Mouse (Mus musculus): ENCODE data around the gene Stat3. TPM values are rescaled to one million over a fixed set of nuclear protein-coding genes. Genes with fewer than 3 reads are reported as not detected.

The Stat3 gene
- total and polyA plus RNA-seq, 3 experiments, result 25.7 to 249 (median 64.7) TPM

- TF ChIP-seq RCOR1 (IDR thresholded peaks at IDR 0.05; ENCODE audit: low read depth, low read length), result peak; percentile 89
- TF ChIP-seq ZNF384 (IDR thresholded peaks at IDR 0.05; ENCODE audit: low read depth, low read length), result peak; percentile 88
- no peak for TF ChIP-seq ZC3H11A (IDR thresholded peaks at IDR 0.05; ENCODE audit: low read depth, low read length)
- no peak for TF ChIP-seq UBTF (IDR thresholded peaks at IDR 0.05; ENCODE audit: borderline replicate concordance, insufficient read depth, low read depth, low read length)
- TF ChIP-seq NELFE (IDR thresholded peaks at IDR 0.05; ENCODE audit: low read depth, low read length), result no peak
- no peak for TF ChIP-seq POLR2AphosphoS2 (IDR thresholded peaks at IDR 0.05; ENCODE audit: low read length)
- no peak for TF ChIP-seq MEF2A (IDR thresholded peaks at IDR 0.05; ENCODE audit: extremely low read depth, insufficient replicate concordance, low read depth, low read length, poor library complexity, severe bottlenecking)
- TF ChIP-seq MXI1 (IDR thresholded peaks at IDR 0.05; ENCODE audit: low read depth, low read length), result peak; percentile 67
- no peak; a peak in 1 of 4 replicates for TF ChIP-seq POLR2A (IDR thresholded peaks at IDR 0.05; ENCODE audit: control insufficient read depth in 1 of 2, insufficient read depth in 1 of 2, low read depth in 1 of 2, low read length in 2 of 2, poor library complexity in 1 of 2)
- TF ChIP-seq ELF1 (IDR thresholded peaks at IDR 0.05; ENCODE audit: low read depth, low read length), result no peak
- no peak for TF ChIP-seq MAFK (IDR thresholded peaks at IDR 0.05; ENCODE audit: borderline replicate concordance, low read depth, low read length)
- 0 out of 2 replicates have a peak, but pooled peaks have one; percentile 14 for TF ChIP-seq GABPA (IDR thresholded peaks at IDR 0.05; ENCODE audit: low read depth, low read length)
- TF ChIP-seq ETS1 (IDR thresholded peaks at IDR 0.05; ENCODE audit: low read depth, low read length), result peak; percentile 90
- peak; percentile 31; the same call in 1 of the 2 replicates for TF ChIP-seq MYC (IDR thresholded peaks at IDR 0.05; ENCODE audit: low read depth, low read length)
- no peak for TF ChIP-seq TAL1 (IDR thresholded peaks at IDR 0.05; ENCODE audit: low read length)
- TF ChIP-seq CHD1 (IDR thresholded peaks at IDR 0.05; ENCODE audit: low read depth, low read length), result 0 out of 2 replicates have a peak, but pooled peaks have one; percentile 36
- no peak for TF ChIP-seq MAZ (IDR thresholded peaks at IDR 0.05; ENCODE audit: low read depth, low read length)
- peak; percentile 47; the same call in 1 of the 2 replicates for TF ChIP-seq TCF12 (IDR thresholded peaks at IDR 0.05; ENCODE audit: low read depth, low read length)
- 0 out of 2 replicates have a peak, but pooled peaks have one; percentile 48 for TF ChIP-seq MAX (IDR thresholded peaks at IDR 0.05; ENCODE audit: low read length)
- TF ChIP-seq SMC3 (IDR thresholded peaks at IDR 0.05; ENCODE audit: low read depth, low read length), result no peak
- no peak for TF ChIP-seq JUND (IDR thresholded peaks at IDR 0.05; ENCODE audit: low read depth, low read length)
- TF ChIP-seq SIN3A (IDR thresholded peaks at IDR 0.05; ENCODE audit: low read length), result peak; percentile 63
- no peak for TF ChIP-seq POLR2AphosphoS5 (IDR thresholded peaks at IDR 0.05; ENCODE audit: borderline replicate concordance, low read depth, low read length)
- no peak for TF ChIP-seq ZKSCAN1 (IDR thresholded peaks at IDR 0.05; ENCODE audit: low read depth, low read length)
- no peak for TF ChIP-seq USF1 (IDR thresholded peaks at IDR 0.05; ENCODE audit: low read depth, low read length)
- TF ChIP-seq ZMIZ1 (IDR thresholded peaks at IDR 0.05; ENCODE audit: low read depth, low read length), result no peak
- no peak for TF ChIP-seq HCFC1 (IDR thresholded peaks at IDR 0.05; ENCODE audit: low read depth, low read length)
- TF ChIP-seq MYB (IDR thresholded peaks at IDR 0.05; ENCODE audit: low read depth, low read length), result no peak
- no peak for TF ChIP-seq E2F4 (IDR thresholded peaks at IDR 0.05; ENCODE audit: borderline replicate concordance, low read depth, low read length)
- peak; percentile 44 to 56 for TF ChIP-seq EP300 (IDR thresholded peaks at IDR 0.05; ENCODE audit: low read depth in 1 of 2, low read length in 2 of 2)
- TF ChIP-seq GATA1 (IDR thresholded peaks at IDR 0.05; ENCODE audit: low read depth, low read length), result no peak
- TF ChIP-seq CTCF (IDR thresholded peaks at IDR 0.05 in 2 of 3, conservative IDR thresholded peaks at IDR 0.05 in 1 of 3; ENCODE audit: control insufficient read depth in 1 of 3, insufficient read depth in 1 of 3, low read depth in 2 of 3, low read length in 3 of 3, poor library complexity in 1 of 3, severe bottlenecking in 1 of 3), result no peak
- TF ChIP-seq TBP (IDR thresholded peaks at IDR 0.05; ENCODE audit: low read depth, low read length), result peak; percentile 32; the same call in 1 of the 2 replicates
- TF ChIP-seq NRF1 (IDR thresholded peaks at IDR 0.05; ENCODE audit: insufficient read depth, low read depth, low read length, poor library complexity, severe bottlenecking), result no peak
- Histone ChIP-seq H3K9me3 (replicated peaks; ENCODE audit: insufficient read depth, low read length) (no peaks in the 10 kb centered on the region), H3K79me2 (ENCODE audit: control insufficient read depth, insufficient read depth, low read length, poor library complexity) (peaks cover 18% of the 10 kb centered on the region), H3K4me1 (ENCODE audit: control insufficient read depth in 1 of 2, insufficient read depth in 2 of 2, low read length in 2 of 2) (peaks cover 29 to 45% of the 10 kb centered on the region in 2 experiments), H3K4me3 (ENCODE audit: control insufficient read depth in 1 of 2, insufficient read depth in 1 of 2, low read depth in 2 of 2, low read length in 2 of 2) (no peak overlapping the region), H3K27ac (ENCODE audit: control insufficient read depth, low read depth, low read length) (peak overlapping the region; percentile 51), H3K27me3 (ENCODE audit: control insufficient read depth in 1 of 2, insufficient read depth in 2 of 2, low read length in 2 of 2) (no peaks in the 10 kb centered on the region), H3K9ac (ENCODE audit: control insufficient read depth, low read depth, low read length, poor library complexity, severe bottlenecking) (peak overlapping the region; percentile 26; the same call in 1 of the 2 replicates), H3K36me3 (ENCODE audit: control insufficient read depth in 1 of 2, insufficient read depth in 2 of 2, low read length in 2 of 2) (peaks cover 0 to 59% of the 10 kb centered on the region in 2 experiments; a peak in 2 of 4 replicates)
- peak; percentile 94 for DNase-seq (ENCODE audit: low read depth, low spot score)
Observed at GRCm38 (mm10) chr11:100935373-100936355, 3.7 kb downstream of the Stat3 start.

Data from MEL (cell line).